Mouse (Mus musculus): Measurements from ENCODE around the gene Grik4.

- TF ChIP-seq POLR2A (IDR thresholded peaks at IDR 0.05; ENCODE audit: borderline replicate concordance, extremely low read depth, insufficient read depth, insufficient read length, poor library complexity, severe bottlenecking): no peak
- TF ChIP-seq CTCF (IDR thresholded peaks at IDR 0.05; ENCODE audit: borderline replicate concordance, extremely low read depth, insufficient read depth, insufficient read length): no peak
These were observed 23.4 kb upstream of the Grik4 start for GRCm38 (mm10) chr9:42967731-42968130.

All from brain, embryonic 14.5 days (tissue).